Mouse (Mus musculus): ENCODE measurements at regions not wholly inside any gene's neighbourhood (a gene's known extent, or its start where the extent isn't known, plus 50 kb on each side); places are given as distances from the start of the nearest gene placed in this dataset.

GRCm38 (mm10) chr10:117552049-117552652 is 77.1 kb upstream of the Cpm start:
- TF ChIP-seq EP300 (IDR thresholded peaks at IDR 0.05; ENCODE audit: low read depth), result no peak
- no peak for TF ChIP-seq CTCF (IDR thresholded peaks at IDR 0.05; ENCODE audit: low read depth)
